Mouse (Mus musculus): ENCODE measurements at regions not wholly inside any gene's neighbourhood (a gene's known extent, or its start where the extent isn't known, plus 50 kb on each side); places are given as distances from the start of the nearest gene placed in this dataset.
A peak's percentile ranks its signal among the peaks of the same experiment; 100 is the strongest.

- no peak for DNase-seq (ENCODE audit: low read depth)
Observed at GRCm38 (mm10) chr16:24341736-24342135, 51.6 kb upstream of the Lpp start.

- DNase-seq (ENCODE audit: low read depth) = no peak
Observed at GRCm38 (mm10) chr16:24340646-24341045, 52.7 kb upstream of the Lpp start.

- no peak for DNase-seq (ENCODE audit: low read depth)
Observed at GRCm38 (mm10) chr16:24339320-24340265, 53.7 kb upstream of the Lpp start.

- DNase-seq (ENCODE audit: low read depth) = no peak
Observed at GRCm38 (mm10) chr16:24338404-24338803, 54.9 kb upstream of the Lpp start.

GRCm38 (mm10) chr16:24334389-24334788 lies 58.9 kb upstream of the Lpp start:
- no peak for DNase-seq (ENCODE audit: low read depth)

GRCm38 (mm10) chr16:24331446-24332020 lies 61.8 kb upstream of the Lpp start:
- no peak for DNase-seq (ENCODE audit: low read depth)

- DNase-seq (ENCODE audit: low read depth) = no peak
Observed at GRCm38 (mm10) chr16:24326571-24326970, 66.7 kb upstream of the Lpp start.

GRCm38 (mm10) chr16:24326046-24326445 lies 67.3 kb upstream of the Lpp start:
- no peak for DNase-seq (ENCODE audit: low read depth)

- DNase-seq (ENCODE audit: low read depth) = no peak
Observed at GRCm38 (mm10) chr16:24324917-24325316, 68.4 kb upstream of the Lpp start.

GRCm38 (mm10) chr16:24318723-24319437 lies 74.4 kb upstream of the Lpp start:
- DNase-seq (ENCODE audit: low read depth) = no peak

GRCm38 (mm10) chr16:24313544-24314326 lies 79.6 kb upstream of the Lpp start:
- DNase-seq (ENCODE audit: low read depth) = no peak

- DNase-seq (ENCODE audit: low read depth) = no peak
Observed at GRCm38 (mm10) chr16:24305391-24305790, 87.9 kb upstream of the Lpp start.

GRCm38 (mm10) chr16:24296790-24297189 lies 96.5 kb upstream of the Lpp start:
- DNase-seq (ENCODE audit: low read depth) = no peak

GRCm38 (mm10) chr16:24295626-24296440 lies 97.5 kb upstream of the Lpp start:
- no peak for DNase-seq (ENCODE audit: low read depth)

- DNase-seq (ENCODE audit: low read depth) = no peak
Observed at GRCm38 (mm10) chr16:24284215-24284614, 109.1 kb upstream of the Lpp start.

- peak; percentile 47 for DNase-seq (ENCODE audit: low read depth)
Observed at GRCm38 (mm10) chr16:24282194-24282683, 111.1 kb upstream of the Lpp start.

- DNase-seq (ENCODE audit: low read depth) = no peak
Observed at GRCm38 (mm10) chr16:24281561-24281960, 111.7 kb upstream of the Lpp start.

GRCm38 (mm10) chr16:24277857-24278256 lies 115.5 kb upstream of the Lpp start:
- no peak for DNase-seq (ENCODE audit: low read depth)

- DNase-seq (ENCODE audit: low read depth) = no peak
Observed at GRCm38 (mm10) chr16:24262701-24263100, 130.6 kb upstream of the Lpp start.

- DNase-seq (ENCODE audit: low read depth) = no peak
Observed at GRCm38 (mm10) chr16:24259711-24260230, 133.5 kb upstream of the Lpp start.
